Mouse (Mus musculus): Measurements from ENCODE around the gene Grik4.

Grik4 gene

GRCm38 (mm10) chr9:42861238-42861637 lies 83.1 kb downstream of the Grik4 start:
- DNase-seq (ENCODE audit: low read depth, low spot score) = no peak

GRCm38 (mm10) chr9:42859959-42860794 lies 84.1 kb downstream of the Grik4 start:
- DNase-seq (ENCODE audit: low read depth, low spot score) = peak; percentile 33

- no peak for DNase-seq (ENCODE audit: low read depth, low spot score)
Measured at GRCm38 (mm10) chr9:42858998-42859690, 85.1 kb downstream of the Grik4 start.

GRCm38 (mm10) chr9:42858576-42858975 lies 85.7 kb downstream of the Grik4 start:
- no peak for DNase-seq (ENCODE audit: low read depth, low spot score)

GRCm38 (mm10) chr9:42857756-42858155 lies 86.5 kb downstream of the Grik4 start:
- DNase-seq (ENCODE audit: low read depth, low spot score) = no peak

GRCm38 (mm10) chr9:42853077-42853476 lies 91.2 kb downstream of the Grik4 start:
- no peak for DNase-seq (ENCODE audit: low read depth, low spot score)

GRCm38 (mm10) chr9:42850063-42850462 lies 94.2 kb downstream of the Grik4 start:
- DNase-seq (ENCODE audit: low read depth, low spot score) = no peak

GRCm38 (mm10) chr9:42848061-42848460 lies 96.2 kb downstream of the Grik4 start:
- no peak for DNase-seq (ENCODE audit: low read depth, low spot score)

GRCm38 (mm10) chr9:42846676-42847425 lies 97.4 kb downstream of the Grik4 start:
- DNase-seq (ENCODE audit: low read depth, low spot score) = no peak

- no peak for DNase-seq (ENCODE audit: low read depth, low spot score)
Measured at GRCm38 (mm10) chr9:42846139-42846538, 98.2 kb downstream of the Grik4 start.

- DNase-seq (ENCODE audit: low read depth, low spot score) = no peak
Measured at GRCm38 (mm10) chr9:42844301-42844700, 100.0 kb downstream of the Grik4 start.

GRCm38 (mm10) chr9:42838299-42838698 lies 106.0 kb downstream of the Grik4 start:
- DNase-seq (ENCODE audit: low read depth, low spot score) = peak; percentile 72

GRCm38 (mm10) chr9:42837498-42837897 lies 106.8 kb downstream of the Grik4 start:
- peak; percentile 7 for DNase-seq (ENCODE audit: low read depth, low spot score)

GRCm38 (mm10) chr9:42831558-42831957 lies 112.7 kb downstream of the Grik4 start:
- DNase-seq (ENCODE audit: low read depth, low spot score) = no peak

- no peak for DNase-seq (ENCODE audit: low read depth, low spot score)
Measured at GRCm38 (mm10) chr9:42819247-42819646, 125.0 kb downstream of the Grik4 start.

- DNase-seq (ENCODE audit: low read depth, low spot score) = no peak
Measured at GRCm38 (mm10) chr9:42816815-42817214, 127.5 kb downstream of the Grik4 start.

- DNase-seq (ENCODE audit: low read depth, low spot score) = no peak
Measured at GRCm38 (mm10) chr9:42809146-42809545, 135.1 kb downstream of the Grik4 start.

GRCm38 (mm10) chr9:42808394-42808793 lies 135.9 kb downstream of the Grik4 start:
- DNase-seq (ENCODE audit: low read depth, low spot score) = peak; percentile 28

- no peak for DNase-seq (ENCODE audit: low read depth, low spot score)
Measured at GRCm38 (mm10) chr9:42803061-42803491, 141.2 kb downstream of the Grik4 start.

- DNase-seq (ENCODE audit: low read depth, low spot score) = no peak
Measured at GRCm38 (mm10) chr9:42801929-42802328, 142.4 kb downstream of the Grik4 start.

- DNase-seq (ENCODE audit: low read depth, low spot score) = no peak
Measured at GRCm38 (mm10) chr9:42800138-42800537, 144.2 kb downstream of the Grik4 start.

GRCm38 (mm10) chr9:42799694-42800093 lies 144.6 kb downstream of the Grik4 start:
- DNase-seq (ENCODE audit: low read depth, low spot score) = no peak
